8 mouse cellular contexts compared by ENCODE assay signal in the genomic region with DNA sequence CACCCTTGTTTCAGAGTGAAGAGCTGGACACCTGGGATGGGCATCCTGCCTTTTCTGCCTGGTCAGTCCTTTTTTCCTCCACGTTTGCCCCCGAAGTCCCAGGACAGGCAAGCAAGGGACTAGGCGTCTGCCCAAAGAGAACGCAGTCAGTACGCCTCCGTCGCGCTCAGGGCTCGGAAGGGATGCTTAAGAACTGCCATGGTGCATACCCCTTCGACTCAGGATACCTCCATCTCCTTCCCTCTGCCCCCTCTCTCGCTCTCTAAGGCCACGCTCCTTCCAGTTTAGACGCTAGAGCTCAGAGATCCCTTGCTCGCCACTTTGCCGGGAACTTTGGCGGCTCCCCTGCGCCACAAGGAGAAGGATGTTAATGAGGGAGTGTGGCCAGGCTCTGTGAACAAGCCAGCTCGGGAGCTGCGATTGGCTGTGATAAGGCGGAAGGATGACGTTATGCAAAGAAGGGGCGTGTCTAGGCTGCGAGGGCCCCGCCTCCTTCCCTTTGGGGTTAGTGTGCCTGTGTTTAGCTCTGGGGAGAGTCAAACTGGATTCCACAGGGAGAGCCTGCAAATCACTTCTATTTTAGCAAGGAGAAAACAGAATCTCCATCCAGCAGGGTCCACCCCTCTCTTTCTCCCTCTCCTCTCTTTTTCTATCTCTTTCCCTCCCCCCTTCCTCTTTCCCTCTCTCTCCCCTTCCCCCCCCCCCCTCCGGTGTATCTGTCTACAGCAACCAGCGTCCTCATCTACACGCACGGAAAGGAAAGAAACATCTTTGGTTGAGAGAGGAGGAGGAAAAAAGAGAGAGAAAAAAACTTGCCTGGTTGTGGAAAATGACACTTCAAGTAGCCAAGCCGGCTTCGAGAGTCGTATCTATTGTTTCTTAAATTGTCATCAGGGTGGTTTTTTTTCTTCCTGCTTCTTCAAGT. TPM values are rescaled to one million over a fixed set of nuclear protein-coding genes. Genes with fewer than 3 reads are reported as not detected.
DNase-seq lines count a peak whose midpoint lies in the region; ATAC-seq lines count a peak whose summit lies in the region.

Gene Ebf1 (plus strand): TSS at position 530 of the 925 bp plus-strand sequence.

- peak; percentile 65 for DNase-seq in T-cell, adult 2 months (ENCODE audit: low spot score)
- peak; percentile 92 to 95 for DNase-seq in cerebellum, adult 18-20 months
- peak; percentile 93 for DNase-seq in heart, postnatal 25 days (ENCODE audit: low spot score)
- peak; percentile 19 for DNase-seq in large intestine, adult 2 months (ENCODE audit: low read depth, low spot score)
- peak; percentile 89 to 91 for DNase-seq in lung, postnatal 4 days
- DNase-seq in retina, postnatal 7 days (ENCODE audit: low read depth, low spot score) = peak; percentile 71
- peak; percentile 62 to 88 for DNase-seq in urinary bladder, postnatal 36 days (ENCODE audit: low spot score in 2 of 2)

- H3K4me3 ChIP-seq in forebrain, embryonic 16.5 days (replicated peaks; ENCODE audit: low read length) = peak within 1 kb of the TSS; percentile 52

- H3K4me1 ChIP-seq in forebrain, embryonic 16.5 days (replicated peaks; ENCODE audit: control insufficient read depth, insufficient read depth, low read length) = peaks cover 28% of the 10 kb centered on the region

- peaks cover 67% of the 10 kb centered on the region for H3K27me3 ChIP-seq in forebrain, embryonic 16.5 days (replicated peaks; ENCODE audit: control insufficient read depth, insufficient read depth, low read length)

- peak within 1 kb of the TSS; percentile 65 for H3K9ac ChIP-seq in forebrain, embryonic 16.5 days (replicated peaks; ENCODE audit: low read depth, low read length)

- WGBS in forebrain, embryonic 16.5 days = 0% methylated on average over 30 of the region's 31 CpGs
- WGBS in large intestine, adult 2 months = 2% methylated on average over 31 of the region's 31 CpGs

- intact Hi-C loops in heart, postnatal 25 days (cut with DNase I) = no loop called here

- ATAC-seq in forebrain, embryonic 16.5 days = peak; percentile 97

- H3K36me3 ChIP-seq in forebrain, embryonic 16.5 days (ENCODE audit: control insufficient read depth, insufficient read depth) = no peaks in the 10 kb centered on the region

- peak within 1 kb of the TSS; percentile 69 for H3K4me2 ChIP-seq in forebrain, embryonic 16.5 days (ENCODE audit: low read length)

- H3K27ac ChIP-seq in forebrain, embryonic 16.5 days (ENCODE audit: low read length) = peak within 1 kb of the TSS; percentile 76

- no peaks in the 10 kb centered on the region for H3K9me3 ChIP-seq in forebrain, embryonic 16.5 days (ENCODE audit: control insufficient read depth, low read length)

RNA-seq across cellular contexts. Expression of gene Ebf1, which starts in this region (rescaled TPM):
- polyA plus RNA-seq in forebrain, embryonic 16.5 days (2015; fragmentation: Nextera tagmentation; extraction: Ambion mirVana) = 33.9 and 43.7 TPM in 2 replicates
- total RNA-seq in heart, postnatal 25 days (2021) = 10 to 100 TPM in 1 of 2 experiments, 1 to 10 TPM in 1; 10.0 to 13.8 TPM
- 2.8 and 4.3 TPM in 2 replicates for polyA plus RNA-seq in large intestine, adult 2 months (2012; rRNA removed)

Comparison
In these comparisons a context has a peak if more than half of its experiments do, and no peak if none do; other contexts are left out.
1. Peak in every context shown above with its lines: DNase-seq, ATAC-seq, H3K4me3 ChIP-seq and H3K27ac ChIP-seq.
2. DNase-seq: peak in every context shown above with its lines; median percentile 94 in cerebellum, adult 18-20 months; 93 in heart, postnatal 25 days; 90 in lung, postnatal 4 days; 75 in urinary bladder, postnatal 36 days; 71 in retina, postnatal 7 days; 65 in T-cell, adult 2 months; 19 in large intestine, adult 2 months.